Mouse (Mus musculus) ES-CJ7 (cell line): ENCODE measurements around the gene Hist1h2be.
"Not testable (repeated sequence)": the region's sequence is repeated elsewhere in the genome, so short reads cannot be mapped to it uniquely, and the experiment has no call there.

ENCODE experiments used
- DNase-seq: peaks from one replicate; pipeline ENCODE4 v3.0.0; 2011; ENCODE audit warnings: low read depth, low spot score

Gene Hist1h2be

GRCm38 (mm10) chr13:23551146-23551834, 69.6 kb downstream of the Hist1h2be start, which contains the start of gene Hist1h4f:
Hist1h4f (minus strand) TSS chr13:23551648.
- peak; percentile 97 for DNase-seq

- DNase-seq: peak; percentile 80
These were observed 70.2 kb downstream of the Hist1h2be start for GRCm38 (mm10) chr13:23550761-23551145.

GRCm38 (mm10) chr13:23546694-23547093, 74.2 kb downstream of the Hist1h2be start:
- no peak for DNase-seq

DNA sequence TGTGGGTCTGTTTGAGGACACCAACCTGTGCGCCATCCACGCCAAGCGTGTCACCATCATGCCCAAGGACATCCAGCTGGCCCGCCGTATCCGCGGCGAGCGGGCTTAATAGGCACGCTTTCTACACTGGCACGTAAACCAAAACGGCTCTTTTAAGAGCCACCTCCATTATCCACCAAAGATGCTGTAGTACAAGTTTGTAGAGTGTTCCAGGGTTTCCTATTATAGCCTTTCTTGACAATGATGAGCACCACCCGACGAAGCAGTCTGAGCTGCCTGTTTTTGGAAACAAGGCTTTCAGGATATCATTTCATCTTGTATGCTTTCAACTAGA, 76.2 kb downstream of the Hist1h2be start:
- not testable (repeated sequence) for DNase-seq

- DNase-seq: peak; percentile 97
These were observed 76.7 kb downstream of the Hist1h2be start, which contains the start of gene Hist1h3f for GRCm38 (mm10) chr13:23543965-23544786. Hist1h3f (plus strand) TSS chr13:23544052.

GRCm38 (mm10) chr13:23542999-23543607, 77.8 kb downstream of the Hist1h2be start, which contains the start of gene Hist1h2bh:
Hist1h2bh (minus strand) TSS chr13:23543392.
- DNase-seq: peak; percentile 99

DNA sequence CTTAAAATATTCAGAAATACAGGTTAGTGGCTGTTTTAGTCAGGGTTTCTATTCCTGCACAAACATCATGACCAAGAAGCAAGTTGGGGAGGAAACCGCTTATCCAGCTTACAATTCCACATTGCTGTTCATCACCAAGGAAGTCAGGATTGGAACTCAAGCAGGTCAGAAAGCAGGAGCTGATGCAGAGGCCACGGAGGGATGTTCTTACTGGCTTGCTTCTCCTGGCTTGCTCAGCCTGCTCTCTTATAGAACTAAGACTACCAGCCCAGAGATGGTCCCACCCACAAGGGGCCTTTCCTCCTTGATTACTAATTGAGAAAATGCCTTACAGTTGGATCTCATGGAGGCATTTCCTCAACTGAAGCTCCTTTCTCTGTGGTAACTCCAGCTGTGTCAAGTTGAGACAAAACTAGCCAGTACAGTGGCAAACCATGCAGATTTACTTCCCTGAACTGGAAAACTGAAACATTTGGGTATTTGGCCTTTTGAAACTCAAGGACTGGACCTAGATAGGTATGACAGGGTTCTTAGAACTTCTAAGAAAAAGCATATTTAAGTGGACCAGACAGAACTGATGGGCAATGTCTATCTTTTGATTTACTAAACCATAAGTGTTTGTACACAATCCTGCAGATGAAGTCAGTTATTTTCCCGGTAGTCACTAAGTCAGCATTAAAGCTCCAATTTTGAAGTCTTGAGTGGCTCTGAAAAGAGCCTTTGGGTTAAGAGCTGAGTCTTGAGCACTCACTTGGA, 78.5 kb downstream of the Hist1h2be start:
- DNase-seq: peak; percentile 61

GRCm38 (mm10) chr13:23541497-23541896, 79.4 kb downstream of the Hist1h2be start:
- no peak for DNase-seq

DNA sequence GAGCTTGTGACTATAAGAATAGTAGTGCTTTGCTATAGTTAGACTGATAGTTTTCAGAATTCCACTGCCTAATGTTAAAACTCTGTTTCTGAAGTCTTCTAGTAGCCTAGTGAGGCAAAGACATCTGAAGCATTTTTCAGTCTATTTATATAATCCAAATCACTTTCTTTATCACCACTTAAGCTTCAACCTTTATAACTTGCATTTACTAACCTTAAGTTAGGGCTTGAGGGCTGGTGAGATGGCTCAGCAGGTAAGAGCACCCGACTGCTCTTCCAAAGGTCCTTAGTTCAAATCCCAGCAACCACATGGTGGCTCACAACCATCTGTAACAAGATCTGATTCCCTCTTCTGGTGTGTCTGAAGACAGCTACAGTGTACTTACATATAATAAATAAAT, 81.1 kb downstream of the Hist1h2be start:
- not testable (repeated sequence) for DNase-seq

DNA sequence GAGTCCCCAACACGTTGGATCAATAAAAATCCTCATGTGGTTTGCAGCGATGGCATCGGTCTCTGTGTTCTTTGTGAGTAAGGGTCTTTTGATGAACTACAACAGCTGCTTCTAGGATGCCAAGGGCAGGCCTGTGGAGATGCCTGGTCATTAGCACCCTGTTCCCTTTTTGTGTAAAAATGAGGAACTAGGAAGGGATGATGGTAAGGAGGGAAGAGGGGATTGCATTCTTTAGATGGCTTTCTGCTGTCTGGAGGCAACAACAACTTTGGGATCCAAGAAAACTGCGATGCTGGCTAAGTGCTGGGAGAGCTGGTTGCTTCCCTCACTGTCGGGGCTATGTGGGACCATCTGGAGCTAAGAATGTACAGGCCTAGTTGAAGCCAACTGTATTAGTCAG, 82.7 kb downstream of the Hist1h2be start:
- DNase-seq: peak; percentile 11

GRCm38 (mm10) chr13:23537006-23537710, 83.8 kb downstream of the Hist1h2be start:
- DNase-seq: peak; percentile 17

DNA sequence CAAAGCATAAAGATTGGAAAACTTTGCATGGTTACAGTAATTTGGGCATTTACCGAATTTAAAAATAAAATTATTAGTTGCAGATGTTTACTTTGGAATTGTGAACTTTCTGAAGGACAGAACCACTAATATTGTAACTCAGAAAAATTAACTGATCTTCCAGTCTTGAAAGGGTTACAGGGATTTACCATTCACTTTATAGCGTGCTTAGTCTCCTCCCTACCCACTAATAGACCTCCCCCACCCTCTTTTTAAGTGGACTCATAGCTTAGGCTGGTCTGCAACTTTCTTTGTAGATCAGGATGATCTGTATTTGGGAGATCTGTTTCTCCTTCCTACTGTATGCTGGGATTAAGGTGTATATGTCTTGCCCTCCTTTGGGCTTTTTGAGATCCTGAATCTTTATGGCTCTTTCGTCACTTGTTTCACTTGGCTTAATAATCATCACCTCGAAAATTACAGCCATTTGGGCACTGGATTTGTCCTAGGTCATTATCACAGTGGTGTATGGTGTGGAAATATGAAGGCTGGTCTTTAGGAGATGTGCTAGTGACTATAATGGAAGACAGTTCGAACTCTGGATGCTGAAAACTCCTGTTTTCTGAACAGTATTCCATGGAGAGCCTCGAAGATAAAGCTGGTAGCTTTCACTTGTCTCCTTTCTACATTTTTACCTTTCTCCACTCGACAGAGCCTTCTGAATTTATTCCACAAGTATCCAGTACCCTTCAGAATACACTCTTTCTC, 84.7 kb downstream of the Hist1h2be start:
- DNase-seq: peak; percentile 73

GRCm38 (mm10) chr13:23535137-23536075, 85.5 kb downstream of the Hist1h2be start, which contains the start of gene Hist1h3g:
Hist1h3g (plus strand) TSS chr13:23535422.
- peak; percentile 100 for DNase-seq

DNA sequence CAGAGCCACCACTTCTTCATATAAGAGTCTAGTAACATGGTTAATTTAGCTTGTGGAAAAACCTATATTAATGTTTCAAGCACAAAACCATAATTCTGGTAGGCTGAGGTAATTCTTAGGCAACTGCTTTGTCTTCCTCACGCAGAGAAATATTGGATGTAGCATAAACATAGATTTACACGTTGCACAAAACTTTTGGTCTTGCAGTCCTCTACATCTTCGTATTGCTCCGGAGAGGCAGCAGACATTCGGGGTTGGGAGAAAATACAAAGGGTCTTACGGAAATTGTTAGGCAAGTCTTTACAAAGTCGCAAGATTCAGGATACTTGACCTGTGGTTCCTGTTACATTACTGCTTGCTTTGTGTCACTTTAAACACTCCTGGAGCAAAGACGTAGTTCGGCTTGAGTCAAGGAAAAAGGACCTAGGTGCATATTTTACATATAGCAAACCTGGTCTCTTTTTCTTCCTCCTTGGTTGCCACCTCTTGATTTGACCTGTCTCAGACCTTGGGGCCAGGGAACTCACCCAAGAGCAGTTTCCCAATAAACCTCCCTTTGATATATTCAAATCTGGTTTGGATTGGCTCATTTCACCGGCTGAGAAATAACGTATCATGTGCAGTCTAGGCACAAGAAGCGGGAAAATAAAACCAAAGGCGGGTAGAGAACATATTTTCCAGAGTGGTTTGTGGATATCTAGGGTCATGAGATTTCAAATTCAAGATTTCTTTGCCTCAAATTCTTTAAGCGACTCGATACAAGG, 86.4 kb downstream of the Hist1h2be start:
- peak; percentile 83 for DNase-seq
